Mouse (Mus musculus): ENCODE measurements around the gene Nav2. TPM values are rescaled to one million over a fixed set of nuclear protein-coding genes. Genes with fewer than 3 reads are reported as not detected.

Nav2 gene
- polyA plus RNA-seq, 1 experiment from 2014 or later: 34.9 TPM

GRCm38 (mm10) chr7:49475282-49475681, 566.8 kb downstream of the Nav2 start:
- Histone ChIP-seq H3K27ac (replicated peaks in 1 of 2; ENCODE audit: control insufficient read depth in 1 of 2, insufficient read depth in 1 of 2, low read depth in 2 of 2, low read length in 2 of 2) (no peak overlapping the region), H3K36me3 (ENCODE audit: control insufficient read depth, insufficient read depth, low read length) (no peaks in the 10 kb centered on the region), H3K4me2 (ENCODE audit: low read length) (no peak overlapping the region), H3K9me3 (ENCODE audit: control insufficient read depth, low read length) (no peaks in the 10 kb centered on the region), H3K9ac (ENCODE audit: low read length) (no peak overlapping the region), H3K4me3 (ENCODE audit: control insufficient read depth in 1 of 2, insufficient read depth in 1 of 2, low read depth in 1 of 2, low read length in 2 of 2) (no peak overlapping the region), H3K4me1 (ENCODE audit: control insufficient read depth in 2 of 2, insufficient read depth in 2 of 2, low read length in 2 of 2) (peaks cover 30 to 51% of the 10 kb centered on the region in 2 experiments), H3K27me3 (ENCODE audit: control insufficient read depth, insufficient read depth, low read length) (no peaks in the 10 kb centered on the region)
- ATAC-seq (ENCODE audit: insufficient number of reproducible peaks, insufficient read depth, low FRiP score, low read depth): no peak
- 37% methylated on average over 6 of the region's 6 CpGs for whole genome bisulfite sequencing

- Histone ChIP-seq H3K27ac (replicated peaks in 1 of 2; ENCODE audit: control insufficient read depth in 1 of 2, insufficient read depth in 1 of 2, low read depth in 2 of 2, low read length in 2 of 2) (no peak overlapping the region), H3K9me3 (ENCODE audit: control insufficient read depth, low read length) (no peaks in the 10 kb centered on the region), H3K9ac (ENCODE audit: low read length) (no peak overlapping the region), H3K27me3 (ENCODE audit: control insufficient read depth, insufficient read depth, low read length) (no peaks in the 10 kb centered on the region), H3K4me3 (ENCODE audit: control insufficient read depth in 1 of 2, insufficient read depth in 1 of 2, low read depth in 1 of 2, low read length in 2 of 2) (no peak overlapping the region), H3K4me2 (ENCODE audit: low read length) (no peak overlapping the region), H3K36me3 (ENCODE audit: control insufficient read depth, insufficient read depth, low read length) (no peaks in the 10 kb centered on the region), H3K4me1 (ENCODE audit: control insufficient read depth in 2 of 2, insufficient read depth in 2 of 2, low read length in 2 of 2) (peaks cover 30 to 44% of the 10 kb centered on the region in 2 experiments)
- WGBS: 92% methylated on average over 8 of the region's 8 CpGs
- no peak for ATAC-seq (ENCODE audit: insufficient number of reproducible peaks, insufficient read depth, low FRiP score, low read depth)
These were observed 567.6 kb downstream of the Nav2 start for GRCm38 (mm10) chr7:49476163-49476562.

- H3K4me3 ChIP-seq (ENCODE audit: control insufficient read depth in 1 of 2, insufficient read depth in 1 of 2, low read depth in 1 of 2, low read length in 2 of 2): no peak overlapping the region
- H3K9ac ChIP-seq (ENCODE audit: low read length): peak overlapping the region; percentile 34; the same call in 1 of the 2 replicates
- H3K27ac ChIP-seq (replicated peaks in 1 of 2; ENCODE audit: control insufficient read depth in 1 of 2, insufficient read depth in 1 of 2, low read depth in 2 of 2, low read length in 2 of 2): no peak overlapping the region
- 55% methylated on average over 5 of the region's 5 CpGs for WGBS
- ATAC-seq (ENCODE audit: insufficient number of reproducible peaks, insufficient read depth, low FRiP score, low read depth): no peak
- H3K9me3 ChIP-seq (ENCODE audit: control insufficient read depth, low read length): no peaks in the 10 kb centered on the region
- peaks cover 28 to 43% of the 10 kb centered on the region in 2 experiments for H3K4me1 ChIP-seq (ENCODE audit: control insufficient read depth in 2 of 2, insufficient read depth in 2 of 2, low read length in 2 of 2)
- no peaks in the 10 kb centered on the region for H3K36me3 ChIP-seq (ENCODE audit: control insufficient read depth, insufficient read depth, low read length)
- no peaks in the 10 kb centered on the region for H3K27me3 ChIP-seq (ENCODE audit: control insufficient read depth, insufficient read depth, low read length)
- no peak overlapping the region for H3K4me2 ChIP-seq (ENCODE audit: low read length)
These were observed 568.1 kb downstream of the Nav2 start for GRCm38 (mm10) chr7:49476666-49477065.

GRCm38 (mm10) chr7:49477076-49477975, 568.8 kb downstream of the Nav2 start:
- H3K36me3 ChIP-seq (ENCODE audit: control insufficient read depth, insufficient read depth, low read length): no peaks in the 10 kb centered on the region
- no peaks in the 10 kb centered on the region for H3K9me3 ChIP-seq (ENCODE audit: control insufficient read depth, low read length)
- 63% methylated on average over 9 of the region's 9 CpGs for WGBS
- ATAC-seq (ENCODE audit: insufficient number of reproducible peaks, insufficient read depth, low FRiP score, low read depth): no peak
- peaks cover 28 to 43% of the 10 kb centered on the region in 2 experiments for H3K4me1 ChIP-seq (ENCODE audit: control insufficient read depth in 2 of 2, insufficient read depth in 2 of 2, low read length in 2 of 2)
- H3K4me3 ChIP-seq (ENCODE audit: control insufficient read depth in 1 of 2, insufficient read depth in 1 of 2, low read depth in 1 of 2, low read length in 2 of 2): no peak overlapping the region
- H3K9ac ChIP-seq (ENCODE audit: low read length): peak overlapping the region; percentile 34; the same call in 1 of the 2 replicates
- H3K4me2 ChIP-seq (ENCODE audit: low read length): no peak overlapping the region
- H3K27ac ChIP-seq (replicated peaks in 1 of 2; ENCODE audit: control insufficient read depth in 1 of 2, insufficient read depth in 1 of 2, low read depth in 2 of 2, low read length in 2 of 2): peak overlapping the region; percentile 17 to 34; a peak in 1 of 4 replicates
- H3K27me3 ChIP-seq (ENCODE audit: control insufficient read depth, insufficient read depth, low read length): no peaks in the 10 kb centered on the region

- 24% methylated on average over 7 of the region's 7 CpGs for WGBS
- ATAC-seq (ENCODE audit: insufficient number of reproducible peaks, insufficient read depth, low FRiP score, low read depth): no peak
- 0 out of 4 replicates have a peak overlapping the region, but pooled peaks of 1 of the 2 experiments have one; percentile 34 for H3K27ac ChIP-seq (replicated peaks in 1 of 2; ENCODE audit: control insufficient read depth in 1 of 2, insufficient read depth in 1 of 2, low read depth in 2 of 2, low read length in 2 of 2)
These were observed 569.4 kb downstream of the Nav2 start for GRCm38 (mm10) chr7:49477976-49478349.

GRCm38 (mm10) chr7:49478886-49479285, 570.4 kb downstream of the Nav2 start:
- no peak for ATAC-seq (ENCODE audit: insufficient number of reproducible peaks, insufficient read depth, low FRiP score, low read depth)
- H3K9ac ChIP-seq (ENCODE audit: low read length): peak overlapping the region; percentile 48; the same call in 1 of the 2 replicates
- H3K36me3 ChIP-seq (ENCODE audit: control insufficient read depth, insufficient read depth, low read length): no peaks in the 10 kb centered on the region
- H3K4me2 ChIP-seq (ENCODE audit: low read length): no peak overlapping the region
- peak overlapping the region; percentile 30 to 71 for H3K27ac ChIP-seq (replicated peaks in 1 of 2; ENCODE audit: control insufficient read depth in 1 of 2, insufficient read depth in 1 of 2, low read depth in 2 of 2, low read length in 2 of 2)
- WGBS: 28% methylated on average over 4 of the region's 4 CpGs
- no peaks in the 10 kb centered on the region for H3K27me3 ChIP-seq (ENCODE audit: control insufficient read depth, insufficient read depth, low read length)
- peaks cover 28 to 43% of the 10 kb centered on the region in 2 experiments for H3K4me1 ChIP-seq (ENCODE audit: control insufficient read depth in 2 of 2, insufficient read depth in 2 of 2, low read length in 2 of 2)
- no peaks in the 10 kb centered on the region for H3K9me3 ChIP-seq (ENCODE audit: control insufficient read depth, low read length)
- no peak overlapping the region for H3K4me3 ChIP-seq (ENCODE audit: control insufficient read depth in 1 of 2, insufficient read depth in 1 of 2, low read depth in 1 of 2, low read length in 2 of 2)

More at GRCm38 (mm10) chr7:49477976-49478349, 569.4 kb downstream of the Nav2 start:
- Histone ChIP-seq H3K4me3 (ENCODE audit: control insufficient read depth in 1 of 2, insufficient read depth in 1 of 2, low read depth in 1 of 2, low read length in 2 of 2) (no peak overlapping the region), H3K9ac (ENCODE audit: low read length) (no peak overlapping the region), H3K27me3 (ENCODE audit: control insufficient read depth, insufficient read depth, low read length) (no peaks in the 10 kb centered on the region), H3K36me3 (ENCODE audit: control insufficient read depth, insufficient read depth, low read length) (no peaks in the 10 kb centered on the region), H3K9me3 (ENCODE audit: control insufficient read depth, low read length) (no peaks in the 10 kb centered on the region), H3K4me2 (ENCODE audit: low read length) (0 out of 2 replicates have a peak overlapping the region, but pooled peaks have one; percentile 13), H3K4me1 (ENCODE audit: control insufficient read depth in 2 of 2, insufficient read depth in 2 of 2, low read length in 2 of 2) (peaks cover 28 to 43% of the 10 kb centered on the region in 2 experiments)

- Histone ChIP-seq H3K9ac (ENCODE audit: low read length) (no peak overlapping the region), H3K9me3 (ENCODE audit: control insufficient read depth, low read length) (no peaks in the 10 kb centered on the region), H3K27me3 (ENCODE audit: control insufficient read depth, insufficient read depth, low read length) (no peaks in the 10 kb centered on the region), H3K4me2 (ENCODE audit: low read length) (no peak overlapping the region), H3K36me3 (ENCODE audit: control insufficient read depth, insufficient read depth, low read length) (no peaks in the 10 kb centered on the region), H3K4me3 (ENCODE audit: control insufficient read depth in 1 of 2, insufficient read depth in 1 of 2, low read depth in 1 of 2, low read length in 2 of 2) (no peak overlapping the region), H3K27ac (replicated peaks in 1 of 2; ENCODE audit: control insufficient read depth in 1 of 2, insufficient read depth in 1 of 2, low read depth in 2 of 2, low read length in 2 of 2) (no peak overlapping the region), H3K4me1 (ENCODE audit: control insufficient read depth in 2 of 2, insufficient read depth in 2 of 2, low read length in 2 of 2) (peaks cover 36 to 51% of the 10 kb centered on the region in 2 experiments)
- no peak for ATAC-seq (ENCODE audit: insufficient number of reproducible peaks, insufficient read depth, low FRiP score, low read depth)
- WGBS: 75% methylated on average over 8 of the region's 8 CpGs
These were observed 572.4 kb downstream of the Nav2 start for GRCm38 (mm10) chr7:49480962-49481361.
